Comparison of ENCODE assay signal across 25 mouse cellular contexts in the genomic region with DNA sequence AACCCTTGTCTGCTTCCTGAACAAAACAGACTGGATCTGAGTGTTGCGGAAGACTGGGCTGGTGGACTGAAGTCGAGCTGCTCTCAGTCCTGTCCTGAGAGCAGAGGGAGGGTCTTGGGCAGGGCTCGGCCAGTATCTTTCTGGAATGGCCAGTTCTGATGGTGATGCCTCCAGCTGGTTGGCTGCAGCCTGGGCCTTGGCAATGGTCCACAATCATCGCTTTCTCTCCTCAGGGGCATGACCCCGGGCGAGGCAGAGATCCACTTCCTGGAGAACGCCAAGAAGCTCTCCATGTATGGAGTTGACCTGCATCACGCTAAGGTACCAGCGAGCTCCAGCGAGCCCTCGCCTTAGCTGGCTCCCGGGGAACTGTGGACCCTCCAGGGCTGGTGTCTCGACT. TPM values are rescaled to one million over a fixed set of nuclear protein-coding genes. Genes with fewer than 3 reads are reported as not detected.
DNase-seq lines count a peak whose midpoint lies in the region; ATAC-seq and TF ChIP-seq lines count a peak whose summit lies in the region.
"Had no signal": no experiment of that assay in that cellular context is flagged by ENCODE, and none has a peak within 500 bp of the region (broad histone marks: within the 10 kb centered on the region; RNA-seq: fewer than 3 reads in every experiment).

No protein-coding gene starts in this region.

- no peak for ATAC-seq in heart, embryonic 11.5 days (replicated peaks; ENCODE audit: insufficient number of reproducible peaks, low FRiP score, low TSS enrichment)
- peak; percentile 87 for ATAC-seq in lung, embryonic 14.5 days (ENCODE audit: insufficient read depth)
- ATAC-seq: activated CD4-positive, CD25-positive, alpha-beta regulatory T cell, adult 4 months; forebrain, embryonic 13.5 days; hindbrain, postnatal 0 days; intestine, embryonic 15.5 days had no signal

- H3K27ac ChIP-seq in heart, embryonic 11.5 days (ENCODE audit: low read depth, low read length) = no peak overlapping the region
- H3K27ac ChIP-seq in lung, embryonic 14.5 days (ENCODE audit: low read depth) = no peak overlapping the region
- H3K27ac ChIP-seq: forebrain, embryonic 13.5 days; heart, adult 2 months; hindbrain, embryonic 10.5 days; hindbrain, postnatal 0 days; intestine, embryonic 15.5 days; kidney, postnatal 0 days; midbrain, embryonic 12.5 days; neural tube, embryonic 13.5 days had no signal

- no peak for TF ChIP-seq CTCF in lung, embryonic 14.5 days (IDR thresholded peaks at IDR 0.05; ENCODE audit: low read depth)

- WGBS in heart, embryonic 11.5 days (ENCODE audit: insufficient replicate concordance) = 83% methylated on average over 13 of the region's 13 CpGs
- WGBS in lung, embryonic 14.5 days = 60% methylated on average over 13 of the region's 13 CpGs

- H3K4me1 ChIP-seq in heart, embryonic 11.5 days (ENCODE audit: control insufficient read depth, insufficient read depth, low read length) = no peaks in the 10 kb centered on the region
- H3K4me1 ChIP-seq in lung, embryonic 14.5 days (ENCODE audit: insufficient read depth) = peaks cover 4% of the 10 kb centered on the region; the same call in 1 of the 2 replicates
- H3K4me1 ChIP-seq: forebrain, embryonic 13.5 days; hindbrain, embryonic 10.5 days; intestine, embryonic 15.5 days; midbrain, embryonic 12.5 days; neural tube, embryonic 13.5 days had no signal

- peak; percentile 24 for DNase-seq in adrenal gland, postnatal 10 days
- DNase-seq in adrenal gland, adult (ENCODE audit: inconsistent age in 2 of 2, low spot score in 1 of 2) = no peak
- peak; percentile 53 for DNase-seq in heart, postnatal 4 days
- peak; percentile 89 for DNase-seq in lung, embryonic 14.5 days
- peak; percentile 78 for DNase-seq in lung, postnatal 14 days
- DNase-seq in layer of hippocampus, adult 18-20 months (ENCODE audit: low spot score in 2 of 2) = no peak
- no peak for DNase-seq in right cerebral cortex, postnatal 10 days (ENCODE audit: low spot score in 2 of 2)
- DNase-seq: adrenal gland, adult 8-10 months; cerebellum, adult 8-10 months; gastrocnemius, postnatal 36 days; kidney, adult 2 months; liver; thymus, adult 2 months; thymus, postnatal 36 days had no signal

- no peaks in the 10 kb centered on the region for H3K27me3 ChIP-seq in heart, embryonic 11.5 days (ENCODE audit: control insufficient read depth, insufficient read depth, low read length)
- no peaks in the 10 kb centered on the region for H3K27me3 ChIP-seq in lung, embryonic 14.5 days (ENCODE audit: insufficient read depth, low read length)
- H3K27me3 ChIP-seq: forebrain, embryonic 13.5 days; intestine, embryonic 15.5 days; midbrain, embryonic 12.5 days; neural tube, embryonic 13.5 days had no signal

- no peak overlapping the region for H3K4me3 ChIP-seq in heart, embryonic 11.5 days (ENCODE audit: low read depth, low read length)
- no peak overlapping the region for H3K4me3 ChIP-seq in lung, embryonic 14.5 days (ENCODE audit: low read depth, low read length)
- H3K4me3 ChIP-seq: forebrain, embryonic 13.5 days; heart, adult 2 months; hindbrain, embryonic 10.5 days; intestine, embryonic 15.5 days; midbrain, embryonic 12.5 days; myocyte; neural tube, embryonic 13.5 days had no signal

- H3K4me2 ChIP-seq in heart, embryonic 11.5 days = no peak overlapping the region
- no peak overlapping the region for H3K4me2 ChIP-seq in lung, embryonic 14.5 days
- H3K4me2 ChIP-seq: forebrain, embryonic 13.5 days; intestine, embryonic 15.5 days; midbrain, embryonic 12.5 days; neural tube, embryonic 13.5 days had no signal

- no peaks in the 10 kb centered on the region for H3K9me3 ChIP-seq in heart, embryonic 11.5 days (replicated peaks; ENCODE audit: control insufficient read depth, low read length)
- no peaks in the 10 kb centered on the region for H3K9me3 ChIP-seq in lung, embryonic 14.5 days (ENCODE audit: low read depth, low read length)
- H3K9me3 ChIP-seq: forebrain, embryonic 13.5 days; hindbrain, embryonic 10.5 days; intestine, embryonic 15.5 days; midbrain, embryonic 12.5 days; neural tube, embryonic 13.5 days had no signal

- H3K9ac ChIP-seq in heart, embryonic 11.5 days (ENCODE audit: low read depth, low read length) = no peak overlapping the region
- no peak overlapping the region for H3K9ac ChIP-seq in lung, embryonic 14.5 days
- H3K9ac ChIP-seq: forebrain, embryonic 13.5 days; intestine, embryonic 15.5 days; midbrain, embryonic 12.5 days; neural tube, embryonic 13.5 days had no signal

- no peaks in the 10 kb centered on the region for H3K36me3 ChIP-seq in heart, embryonic 11.5 days (ENCODE audit: control insufficient read depth, insufficient read depth, low read length)
- peaks cover 37% of the 10 kb centered on the region; the same call in 1 of the 2 replicates for H3K36me3 ChIP-seq in lung, embryonic 14.5 days (ENCODE audit: insufficient read depth)

RNA-seq across cellular contexts. Expression of a gene that starts 41.9 kb away (rescaled TPM):
- 10 to 100 TPM; 27.2 TPM for total RNA-seq in adrenal gland, postnatal 10 days (2021)
- total RNA-seq in heart, postnatal 4 days (2021) = 10 to 100 TPM; 17.3 to 17.8 TPM
- polyA plus RNA-seq in heart, embryonic 11.5 days (2014; fragmentation: Nextera tagmentation; extraction: Ambion mirVana) = 26.5 and 27.0 TPM in 2 replicates
- 39.0 and 41.0 TPM in 2 replicates for polyA plus RNA-seq in lung, embryonic 14.5 days (2014; fragmentation: Nextera tagmentation; extraction: Ambion mirVana)
- total RNA-seq in layer of hippocampus, adult 18-20 months (2021) = 10 to 100 TPM; 34.4 to 34.7 TPM

Comparison
In these comparisons a context has a peak if more than half of its experiments do, and no peak if none do; other contexts are left out.
1. DNase-seq: peak in adrenal gland, postnatal 10 days (single experiment), heart, postnatal 4 days (single experiment), lung, embryonic 14.5 days (single experiment) and lung, postnatal 14 days (single experiment); none in adrenal gland, adult (0 of 2), layer of hippocampus, adult 18-20 months (0 of 2) and right cerebral cortex, postnatal 10 days (0 of 2).